Mouse (Mus musculus): ENCODE data around the gene Apol11b.
"Not testable (repeated sequence)": the region's sequence is repeated elsewhere in the genome, so short reads cannot be mapped to it uniquely, and the experiment has no call there.

Apol11b gene

DNA sequence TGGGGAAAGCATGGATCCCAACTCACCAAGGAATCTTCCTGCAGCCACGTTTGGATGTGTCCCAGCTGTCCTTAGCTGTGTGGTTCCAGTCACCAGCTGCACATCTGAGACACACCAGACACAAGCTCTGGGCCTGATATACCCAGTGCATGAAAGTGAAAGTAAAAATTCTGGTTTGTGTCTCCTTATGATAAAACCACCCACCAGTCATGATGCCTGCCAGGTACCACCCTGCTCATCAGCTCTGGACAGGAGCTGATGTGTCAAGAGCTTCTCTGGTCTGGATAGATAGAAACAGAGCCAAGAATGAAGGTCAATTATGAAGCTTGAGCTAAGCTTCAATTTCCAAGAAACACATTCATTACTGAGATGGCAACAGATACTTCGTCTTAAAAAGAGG is at the start of gene Apol11b:
Apol11b (minus strand) TSS at position 111 of the 400 bp plus-strand sequence.
- not testable (repeated sequence) for DNase-seq

- DNase-seq = not testable (repeated sequence)
Observed at GRCm38 (mm10) chr15:77691532-77692311, 48.6 kb upstream of the Apol11b start.

GRCm38 (mm10) chr15:77683944-77684343 is 40.9 kb upstream of the Apol11b start:
- peak in 1 of 2 experiments; percentile 71 for DNase-seq

- not testable (repeated sequence) for DNase-seq
Observed at GRCm38 (mm10) chr15:77674081-77674480, 31.0 kb upstream of the Apol11b start.

DNA sequence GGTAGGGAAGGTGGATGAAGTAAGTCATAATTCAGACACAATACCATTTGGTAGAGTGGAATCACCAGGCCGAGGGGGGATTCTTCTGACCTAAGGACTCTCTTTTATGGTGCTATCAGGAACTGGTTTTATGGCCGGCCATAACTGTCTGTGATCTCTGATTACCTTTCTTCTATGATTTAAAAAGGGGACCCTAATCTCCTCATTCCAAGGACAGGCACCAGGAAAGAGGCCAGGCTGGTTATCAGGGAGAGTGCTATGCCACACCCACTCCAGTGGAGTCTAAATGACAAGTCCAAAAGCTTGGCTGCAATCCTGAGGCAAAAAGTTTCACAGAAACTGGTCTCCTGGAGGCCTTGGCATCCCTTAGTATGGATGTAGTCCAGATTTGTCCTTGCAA is 18.8 kb upstream of the Apol11b start:
- not testable (repeated sequence) for DNase-seq

DNA sequence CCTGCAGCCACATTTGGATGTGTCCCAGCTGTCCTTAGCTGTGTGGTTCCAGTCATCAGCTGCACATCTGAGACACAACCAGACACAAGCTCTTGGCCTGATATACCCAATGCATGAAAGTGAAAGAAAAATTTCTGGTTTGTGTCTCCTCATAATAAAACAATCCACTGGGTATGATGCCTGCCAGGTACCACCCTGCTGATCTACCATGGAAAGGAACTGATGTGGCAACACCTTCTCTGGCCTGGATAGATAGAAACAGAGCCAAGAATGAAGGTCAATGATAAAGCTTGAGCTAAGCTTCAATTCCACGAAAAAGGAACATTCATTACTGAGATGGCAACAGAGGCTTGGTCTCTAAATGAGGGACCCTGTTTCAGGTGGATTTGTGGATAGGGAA is 16.7 kb upstream of the Apol11b start:
- DNase-seq = not testable (repeated sequence)

GRCm38 (mm10) chr15:77651143-77651542 is 8.1 kb upstream of the Apol11b start:
- not testable (repeated sequence) for DNase-seq

GRCm38 (mm10) chr15:77629822-77630221 is 13.3 kb downstream of the Apol11b start:
- not testable (repeated sequence) for DNase-seq

DNA sequence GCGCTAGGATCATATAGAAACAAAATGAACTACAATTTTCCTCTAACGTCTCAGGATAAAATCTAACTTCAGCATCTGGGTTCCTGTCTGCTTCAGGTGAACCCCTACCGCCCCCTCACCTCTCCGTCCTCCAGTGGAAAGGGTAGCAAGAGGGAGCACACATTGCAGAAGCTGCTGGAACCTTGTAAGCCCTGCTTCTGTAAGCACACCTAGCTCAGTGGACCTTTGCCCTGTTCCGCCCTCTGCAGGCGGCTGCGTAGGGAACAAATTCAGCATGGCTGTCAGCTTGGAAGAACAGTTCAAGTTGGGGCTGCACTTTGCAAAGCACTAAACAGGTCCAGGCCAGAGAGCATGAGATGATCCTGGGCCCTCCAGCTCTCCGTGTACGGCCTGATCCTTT is 14.4 kb downstream of the Apol11b start:
- DNase-seq = peak in 1 of 2 experiments; percentile 29

DNA sequence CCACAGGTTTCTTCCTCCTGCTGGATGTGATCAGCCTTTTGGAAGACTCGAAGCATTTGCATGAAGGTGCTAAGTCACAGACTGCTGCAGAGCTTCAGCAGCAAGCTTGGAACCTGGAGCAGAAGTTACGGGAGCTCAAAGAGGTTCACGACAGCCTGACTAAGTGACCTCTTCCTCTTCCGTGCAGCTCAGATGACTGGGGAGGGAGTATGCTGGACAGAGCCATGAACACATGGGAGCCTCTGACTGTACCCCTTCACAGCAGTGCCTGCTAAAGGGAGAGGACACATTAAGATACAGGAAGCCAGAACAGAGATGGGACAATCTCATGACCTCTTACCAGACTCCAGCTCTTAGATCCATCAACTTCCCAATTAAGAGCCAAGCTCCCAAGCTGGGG is 16.6 kb downstream of the Apol11b start:
- DNase-seq = not testable (repeated sequence)

- no peak for DNase-seq
Observed at GRCm38 (mm10) chr15:77624710-77625109, 18.4 kb downstream of the Apol11b start.

DNA sequence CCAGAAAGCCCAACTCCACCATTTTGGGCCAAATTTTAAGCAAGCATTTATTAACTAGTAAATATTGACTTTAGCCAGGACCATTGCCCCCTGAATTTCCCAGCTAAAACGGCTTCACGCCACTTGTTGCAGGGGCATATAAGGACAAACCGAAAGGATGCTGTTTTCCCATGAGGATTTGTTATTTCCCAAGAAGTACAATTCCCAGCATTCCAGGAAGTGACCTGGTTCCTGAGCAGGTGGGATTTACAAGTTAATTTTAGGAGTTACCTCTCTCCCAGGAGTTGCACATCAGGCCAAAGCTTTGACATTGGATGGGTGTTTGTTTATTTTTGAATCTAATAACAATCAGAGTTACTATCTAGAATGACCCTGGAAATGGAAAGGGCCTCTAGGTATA is 37.0 kb downstream of the Apol11b start:
- no peak for DNase-seq

DNA sequence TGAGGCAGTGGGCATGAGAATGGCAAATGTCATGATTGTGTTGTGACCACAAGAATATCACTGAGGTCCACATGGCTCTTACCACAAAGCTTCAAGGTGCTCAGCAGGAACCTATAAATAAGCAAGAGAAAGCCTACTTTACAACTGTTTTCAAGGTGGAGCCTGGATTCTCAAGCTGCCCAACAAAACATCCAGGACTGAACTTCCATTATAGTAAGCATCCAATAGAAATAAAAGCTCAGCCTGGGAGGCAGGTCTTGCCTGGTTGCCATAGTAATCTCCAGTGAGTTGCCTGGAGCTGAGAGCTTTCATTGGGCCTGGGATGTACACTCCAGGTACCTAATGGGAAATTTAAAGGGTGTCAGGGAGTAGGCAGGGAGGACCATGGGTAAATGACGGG is 44.1 kb downstream of the Apol11b start, which contains the start of gene Gm36245:
Gm36245 (plus strand) TSS at position 301 of the 400 bp plus-strand sequence.
- no peak for DNase-seq

DNA sequence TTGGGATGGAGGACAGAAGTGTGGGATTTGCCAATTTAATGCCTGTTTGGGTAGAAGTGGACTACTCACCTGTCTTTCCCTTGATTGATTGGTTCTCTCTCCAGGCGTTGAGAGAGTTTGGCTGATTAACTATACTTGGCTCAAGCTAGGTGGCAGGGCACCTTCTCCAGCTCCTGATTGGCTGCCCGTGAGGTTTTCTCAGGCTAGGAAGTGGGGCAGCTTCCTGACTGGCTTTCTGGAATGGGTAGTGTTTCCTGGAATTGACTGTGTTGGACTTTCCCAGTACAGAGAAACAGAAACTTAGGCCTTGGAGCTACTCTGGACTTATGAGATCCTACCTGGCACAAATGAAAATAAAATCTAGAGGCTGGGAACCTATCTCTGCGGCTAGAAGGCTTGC is 44.7 kb downstream of the Apol11b start:
- peak; percentile 21 to 73 for DNase-seq

GRCm38 (mm10) chr15:77595961-77596360 is 47.1 kb downstream of the Apol11b start, which contains the start of gene Apol10b:
Gene Apol10b, minus strand, starts transcription at chr15:77596125.
- DNase-seq = no peak

- no peak for DNase-seq
Observed at GRCm38 (mm10) chr15:77593557-77593956, 49.5 kb downstream of the Apol11b start.

DNA sequence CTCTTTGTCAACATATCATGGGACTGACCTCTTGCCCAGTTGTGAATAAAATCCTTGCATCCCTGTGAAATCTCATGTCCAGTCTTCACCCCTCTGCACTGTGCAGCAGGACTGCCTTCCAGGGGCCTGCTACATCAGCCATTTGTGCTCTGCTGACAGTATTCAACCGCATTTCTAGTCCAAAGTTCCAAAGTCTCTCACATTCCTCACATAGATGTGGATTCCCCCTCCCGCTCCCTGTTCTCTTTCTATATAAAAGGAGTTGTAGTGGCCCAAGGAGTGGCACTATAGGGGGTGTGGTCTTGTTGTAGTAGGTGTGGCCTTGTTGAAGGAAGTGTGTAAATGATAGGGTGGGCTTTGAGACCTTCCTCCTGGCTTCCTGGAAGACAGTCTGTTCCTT is 52.2 kb downstream of the Apol11b start:
- peak in 1 of 2 experiments; percentile 11 for DNase-seq

DNA sequence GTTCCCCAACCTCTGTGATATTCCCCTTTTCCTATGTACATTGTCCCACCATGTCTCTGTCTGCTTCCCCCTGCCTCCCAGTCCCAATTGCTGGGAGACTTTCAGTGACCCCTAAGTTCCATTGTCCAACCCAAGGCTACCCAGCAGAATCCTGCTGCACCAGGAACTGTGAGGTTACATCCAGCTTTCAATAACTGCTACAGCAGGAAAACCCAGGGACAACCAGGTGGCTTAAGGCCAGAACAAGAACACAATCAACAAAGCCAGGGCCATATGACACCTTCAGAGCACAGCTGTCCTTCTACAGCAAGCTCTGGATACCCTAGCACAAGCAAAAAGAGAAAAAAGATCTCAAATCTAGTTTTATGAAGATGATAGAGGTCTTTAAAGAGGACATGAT is 54.1 kb downstream of the Apol11b start:
- no peak for DNase-seq

DNA sequence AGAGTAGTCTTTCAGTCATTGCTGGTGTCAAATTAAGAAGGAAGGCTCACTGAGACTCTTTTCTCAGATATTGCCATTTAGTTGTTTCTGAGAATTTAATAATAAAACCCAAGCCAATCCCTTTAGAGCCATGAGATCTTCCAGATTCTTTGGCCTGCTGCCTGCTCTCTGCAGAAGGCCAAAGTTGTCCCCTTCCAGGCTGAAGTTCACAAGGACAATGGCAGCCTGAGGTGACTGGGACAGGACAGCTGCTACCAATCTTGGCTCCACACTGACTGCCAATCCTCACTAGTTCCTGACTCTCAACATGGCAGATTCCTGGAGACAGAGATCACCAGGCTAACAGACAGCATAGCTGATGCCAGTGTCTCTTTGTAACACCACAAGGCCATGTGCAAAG is 56.1 kb downstream of the Apol11b start:
- DNase-seq = peak in 1 of 2 experiments; percentile 26
